Mouse (Mus musculus) bone marrow, adult 2 months (tissue): Measurements from ENCODE around the gene Tnik.

Experiments used
- CTCF ChIP-seq: fragments of 200-500 bp; IDR thresholded peaks from 2 replicates; pipeline ENCODE4 v1.5.1; 2011; ENCODE audit warnings: low read length, control low read depth; ENCODE audit not compliant: control insufficient read depth, insufficient read depth
- POLR2A ChIP-seq: fragments of 200-500 bp; IDR thresholded peaks from 2 replicates; pipeline ENCODE4 v1.6.1; 2011; ENCODE audit warnings: low read depth, mild to moderate bottlenecking, control low read depth, low read length, borderline replicate concordance; ENCODE audit not compliant: control insufficient read depth

DNA sequence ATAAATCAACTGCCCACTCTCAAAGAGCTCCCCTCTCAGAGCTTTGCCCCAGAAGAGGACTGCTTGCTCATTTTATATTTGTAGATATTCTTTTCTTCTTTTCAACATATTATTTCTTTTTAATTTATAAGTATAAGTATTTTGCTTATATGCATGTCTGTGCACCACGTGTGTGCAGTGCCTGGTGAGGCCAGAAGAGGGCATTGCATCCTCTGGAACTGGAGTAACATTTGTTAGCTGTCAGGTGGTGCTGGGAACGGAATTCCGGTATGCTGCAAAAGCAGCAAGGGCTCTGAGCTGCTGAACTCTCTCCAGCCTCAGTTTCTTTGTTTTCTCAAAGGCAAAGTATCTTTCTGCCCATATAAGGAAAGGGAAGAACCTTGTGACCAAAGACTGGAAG, 125.5 kb downstream of the Tnik start:
- TF ChIP-seq POLR2A (no peak), CTCF (no peak)
